Mouse (Mus musculus) brain, embryonic 14.5 days (tissue): ENCODE results near the gene Rnf141.

Experiments
- CTCF ChIP-seq: fragments of 200-500 bp; IDR thresholded peaks from 2 replicates; pipeline ENCODE4 v1.5.1; 2012; ENCODE audit warnings: inconsistent platforms, mild to moderate bottlenecking, moderate library complexity, borderline replicate concordance; ENCODE audit not compliant: insufficient read depth, insufficient read length; ENCODE audit errors: extremely low read depth
- POLR2A ChIP-seq: fragments of 200-500 bp; IDR thresholded peaks from 2 replicates; pipeline ENCODE4 v1.6.1; 2012; ENCODE audit warnings: mild to moderate bottlenecking, inconsistent platforms, borderline replicate concordance; ENCODE audit not compliant: poor library complexity, insufficient read depth, insufficient read length, severe bottlenecking; ENCODE audit errors: extremely low read depth

- no peak for TF ChIP-seq POLR2A
- TF ChIP-seq CTCF, result no peak
Observed at GRCm38 (mm10) chr7:110796367-110797051, 47.7 kb downstream of the Rnf141 start.
